Mouse (Mus musculus) kidney, adult 2 months (tissue): ENCODE results near the gene Fdps.
A peak's percentile ranks its signal among the peaks of the same experiment; 100 is the strongest.

Experiments used
- CTCF ChIP-seq: fragments of 200-500 bp; conservative IDR thresholded peaks from 2 replicates; pipeline ENCODE4 v1.5.1; 2011; ENCODE audit warnings: low read depth, mild to moderate bottlenecking, control low read depth, low read length, moderate library complexity, mixed read lengths; ENCODE audit not compliant: insufficient read depth, insufficient read length
- POLR2A ChIP-seq: fragments of 200-500 bp; IDR thresholded peaks from one replicate; pipeline ENCODE4 v1.6.1; 2011; ENCODE audit warnings: low read depth, low read length, control low read depth

DNA sequence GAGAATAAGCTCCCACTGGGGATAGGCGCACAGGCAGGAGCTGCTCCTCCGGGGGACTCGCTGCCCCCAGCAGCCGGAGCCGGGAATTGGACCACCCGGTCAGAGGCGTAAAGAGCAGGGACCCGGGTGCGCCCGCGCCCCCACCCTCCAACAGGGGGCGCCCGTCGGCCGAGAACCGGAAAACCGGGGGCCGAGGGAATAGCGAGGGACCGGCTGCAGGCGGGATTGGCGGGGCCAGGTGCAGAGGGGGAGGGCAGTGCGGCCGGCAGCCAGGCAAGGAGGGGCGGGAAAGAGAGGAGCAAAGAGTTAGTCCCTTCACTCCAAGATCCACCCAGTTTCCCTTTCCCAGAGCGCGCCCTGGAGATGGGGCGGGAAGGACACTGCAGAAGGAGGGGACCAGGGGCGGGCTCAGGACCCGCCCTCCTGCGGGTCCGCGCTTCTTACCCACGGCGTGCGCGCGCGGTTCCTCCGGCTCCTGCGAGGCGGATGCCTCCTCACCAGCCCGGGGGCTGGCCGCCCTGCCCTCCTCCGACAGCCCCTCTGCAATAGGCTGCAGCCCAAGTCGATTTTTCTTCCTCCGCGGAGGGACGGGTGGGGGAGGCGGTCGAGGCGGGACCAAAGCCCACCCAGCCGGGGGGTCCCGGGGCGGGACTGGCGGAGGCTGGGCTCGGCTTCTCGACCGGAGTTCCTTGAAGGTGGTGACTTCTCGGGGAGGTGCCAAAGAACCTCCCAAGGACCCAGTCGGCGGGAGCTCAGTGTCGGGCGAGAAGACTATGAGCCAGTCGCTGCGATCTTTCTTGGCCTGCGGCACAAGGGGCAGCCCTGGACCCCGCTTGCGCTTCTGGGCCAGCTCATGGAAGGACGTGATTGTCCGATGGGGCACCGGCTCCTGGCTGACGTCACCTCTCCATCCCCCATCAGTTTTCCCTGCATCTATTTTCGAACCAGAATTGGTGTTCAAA is 10.8 kb downstream of the Fdps start:
- TF ChIP-seq CTCF (peak; percentile 47), POLR2A (no peak)
